Mouse (Mus musculus) splenic B cell, adult 2 months (primary cell): ENCODE measurements around the gene Krt6b.
"Not testable (repeated sequence)": the region's sequence is repeated elsewhere in the genome, so short reads cannot be mapped to it uniquely, and the experiment has no call there.

ENCODE experiments used
- DNase-seq: peaks from one replicate; pipeline ENCODE4 v3.0.0-alpha.2; 2011; ENCODE audit warnings: low read depth, low spot score
- H3K27me3 ChIP-seq: 2 replicates; pipeline ENCODE4 v1.6.1; 2012; ENCODE audit warnings: mild to moderate bottlenecking, low read length, moderate library complexity, mixed read lengths; ENCODE audit not compliant: control insufficient read depth, poor library complexity, insufficient read depth, severe bottlenecking
- H3K36me3 ChIP-seq: 2 replicates; pipeline ENCODE4 v1.6.1; 2012; ENCODE audit warnings: mild to moderate bottlenecking, low read length, moderate library complexity, mixed read lengths; ENCODE audit not compliant: control insufficient read depth, poor library complexity, insufficient read depth, severe bottlenecking

Krt6b gene

GRCm38 (mm10) chr15:101680187-101680586 lies at the start of gene Krt6b:
TSS of gene Krt6b (minus strand) at chr15:101680287.
- Histone ChIP-seq H3K27me3 (no peaks in the 10 kb centered on the region), H3K36me3 (no peaks in the 10 kb centered on the region)
- DNase-seq, result no peak

- H3K27me3 ChIP-seq, result no peaks in the 10 kb centered on the region
- H3K36me3 ChIP-seq, result no peaks in the 10 kb centered on the region
- no peak for DNase-seq
These were observed 44.6 kb upstream of the Krt6b start for GRCm38 (mm10) chr15:101724686-101725085.

- Histone ChIP-seq H3K27me3 (no peaks in the 10 kb centered on the region), H3K36me3 (no peaks in the 10 kb centered on the region)
- DNase-seq, result no peak
These were observed 35.7 kb upstream of the Krt6b start for GRCm38 (mm10) chr15:101715831-101716230.

GRCm38 (mm10) chr15:101714356-101714755 lies 34.3 kb upstream of the Krt6b start:
- Histone ChIP-seq H3K27me3 (no peaks in the 10 kb centered on the region), H3K36me3 (no peaks in the 10 kb centered on the region)
- no peak for DNase-seq

- Histone ChIP-seq H3K36me3 (no peaks in the 10 kb centered on the region), H3K27me3 (no peaks in the 10 kb centered on the region)
- no peak for DNase-seq
These were observed 33.6 kb upstream of the Krt6b start for GRCm38 (mm10) chr15:101713731-101714130.

- Histone ChIP-seq H3K27me3 (no peaks in the 10 kb centered on the region), H3K36me3 (no peaks in the 10 kb centered on the region)
- no peak for DNase-seq
These were observed 32.6 kb upstream of the Krt6b start, which contains the start of gene Krt5 for GRCm38 (mm10) chr15:101712720-101713119. TSS of gene Krt5 (minus strand) at chr15:101712898.

GRCm38 (mm10) chr15:101708683-101709082 lies 28.6 kb upstream of the Krt6b start:
- Histone ChIP-seq H3K27me3 (no peaks in the 10 kb centered on the region), H3K36me3 (no peaks in the 10 kb centered on the region)
- DNase-seq, result no peak

GRCm38 (mm10) chr15:101707454-101707853 lies 27.4 kb upstream of the Krt6b start:
- H3K36me3 ChIP-seq, result no peaks in the 10 kb centered on the region
- no peaks in the 10 kb centered on the region for H3K27me3 ChIP-seq
- DNase-seq, result no peak

- Histone ChIP-seq H3K36me3 (no peaks in the 10 kb centered on the region), H3K27me3 (no peaks in the 10 kb centered on the region)
- no peak for DNase-seq
These were observed 24.0 kb upstream of the Krt6b start for GRCm38 (mm10) chr15:101704066-101704465.

- no peak for DNase-seq
- H3K27me3 ChIP-seq, result no peaks in the 10 kb centered on the region
- H3K36me3 ChIP-seq, result no peaks in the 10 kb centered on the region
These were observed 22.3 kb upstream of the Krt6b start for GRCm38 (mm10) chr15:101702380-101702779.

- Histone ChIP-seq H3K27me3 (no peaks in the 10 kb centered on the region), H3K36me3 (no peaks in the 10 kb centered on the region)
- no peak for DNase-seq
These were observed 19.8 kb upstream of the Krt6b start for GRCm38 (mm10) chr15:101699866-101700265.

GRCm38 (mm10) chr15:101699192-101699591 lies 19.1 kb upstream of the Krt6b start:
- DNase-seq, result no peak
- Histone ChIP-seq H3K27me3 (no peaks in the 10 kb centered on the region), H3K36me3 (no peaks in the 10 kb centered on the region)

GRCm38 (mm10) chr15:101697326-101698188 lies 17.5 kb upstream of the Krt6b start:
- Histone ChIP-seq H3K36me3 (no peaks in the 10 kb centered on the region), H3K27me3 (no peaks in the 10 kb centered on the region)
- DNase-seq, result no peak

- no peak for DNase-seq
- Histone ChIP-seq H3K27me3 (no peaks in the 10 kb centered on the region), H3K36me3 (no peaks in the 10 kb centered on the region)
These were observed 14.1 kb upstream of the Krt6b start, which contains the start of gene Krt6a for GRCm38 (mm10) chr15:101694207-101694606. TSS of gene Krt6a (minus strand) at chr15:101694307.

GRCm38 (mm10) chr15:101690460-101690859 lies 10.4 kb upstream of the Krt6b start:
- not testable (repeated sequence) for H3K27me3 ChIP-seq, H3K36me3 ChIP-seq, DNase-seq
